Mouse (Mus musculus) kidney, embryonic 16.5 days (tissue): ENCODE measurements at regions not wholly inside any gene's neighbourhood (a gene's known extent, or its start where the extent isn't known, plus 50 kb on each side); places are given as distances from the start of the nearest gene placed in this dataset.

ENCODE experiments used
- ATAC-seq: fragments of 200-750 bp; cut with Nextera tagmentation; 2 replicates; pipeline ENCODE4 v1.8.0; 2017; ENCODE audit warnings: moderate TSS enrichment; ENCODE audit not compliant: low FRiP score, low TSS enrichment
- H3K27ac ChIP-seq: fragments of 300-500 bp; sonication (generic); 2 replicates; pipeline ENCODE4 v1.5.1; 2014; ENCODE audit warnings: low read length
- H3K27me3 ChIP-seq: fragments of 300-500 bp; sonication (generic); 2 replicates; pipeline ENCODE4 v1.6.1; 2014; ENCODE audit warnings: low read length, control low read depth, mixed read lengths; ENCODE audit not compliant: insufficient read depth
- H3K36me3 ChIP-seq: fragments of 300-500 bp; sonication (generic); 2 replicates; pipeline ENCODE4 v1.6.1; 2014; ENCODE audit warnings: low read length, control low read depth, mixed read lengths; ENCODE audit not compliant: insufficient read depth
- H3K4me1 ChIP-seq: fragments of 300-500 bp; sonication (generic); 2 replicates; pipeline ENCODE4 v1.6.1; 2014; ENCODE audit warnings: low read length, control low read depth, mixed read lengths; ENCODE audit not compliant: insufficient read depth
- H3K4me2 ChIP-seq: fragments of 300-500 bp; sonication (generic); replicated peaks from 2 replicates; pipeline ENCODE4 v1.6.1; 2014; ENCODE audit warnings: low read depth, low read length
- H3K4me3 ChIP-seq: fragments of 300-500 bp; sonication (generic); 2 replicates; pipeline ENCODE4 v1.5.1; 2014; ENCODE audit warnings: mild to moderate bottlenecking, low read length
- H3K9ac ChIP-seq: fragments of 300-500 bp; sonication (generic); replicated peaks from 2 replicates; pipeline ENCODE4 v1.6.1; 2014; ENCODE audit warnings: low read length
- H3K9me3 ChIP-seq: fragments of 300-500 bp; sonication (generic); 2 replicates; pipeline ENCODE4 v1.6.1; 2016; ENCODE audit warnings: low read length, control low read depth
- WGBS: fragments of 180-500 bp; shearing (Covaris S2); extraction: QIAGEN DNeasy Blood & Tissue Kit; methylation state at CpG from one replicate; pipeline ENCODE4 v1.1.7; 2014; 5-methylcytosine and 5-hydroxymethylcytosine counted together

DNA sequence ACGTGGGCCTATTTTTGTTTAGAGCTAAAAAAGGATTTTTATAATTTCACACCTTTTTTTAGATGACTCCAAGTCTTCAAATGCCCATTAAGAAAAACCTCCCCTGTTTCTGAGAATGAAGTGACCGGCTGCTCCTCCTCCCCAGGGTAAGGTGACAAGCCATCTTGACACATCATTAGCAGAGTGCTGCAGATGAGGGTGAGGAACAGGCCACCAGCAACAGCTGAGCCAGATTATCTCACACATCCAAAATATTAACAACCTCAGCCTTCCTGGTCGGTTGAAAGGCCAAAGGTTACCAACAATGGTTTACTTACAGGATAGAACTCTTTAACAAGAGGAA is 172.4 kb upstream of the Nabp1 start:
- H3K4me2 ChIP-seq: no peak overlapping the region
- WGBS: 25% methylated on average over 3 of the region's 3 CpGs
- no peaks in the 10 kb centered on the region for H3K36me3 ChIP-seq
- H3K4me3 ChIP-seq: no peak overlapping the region
- ATAC-seq: no peak
- H3K9ac ChIP-seq: no peak overlapping the region
- H3K9me3 ChIP-seq: no peaks in the 10 kb centered on the region
- no peaks in the 10 kb centered on the region for H3K27me3 ChIP-seq
- no peak overlapping the region for H3K27ac ChIP-seq
- H3K4me1 ChIP-seq: 0 out of 2 replicates have a peak, but pooled peaks cover 4% of the 10 kb centered on the region

DNA sequence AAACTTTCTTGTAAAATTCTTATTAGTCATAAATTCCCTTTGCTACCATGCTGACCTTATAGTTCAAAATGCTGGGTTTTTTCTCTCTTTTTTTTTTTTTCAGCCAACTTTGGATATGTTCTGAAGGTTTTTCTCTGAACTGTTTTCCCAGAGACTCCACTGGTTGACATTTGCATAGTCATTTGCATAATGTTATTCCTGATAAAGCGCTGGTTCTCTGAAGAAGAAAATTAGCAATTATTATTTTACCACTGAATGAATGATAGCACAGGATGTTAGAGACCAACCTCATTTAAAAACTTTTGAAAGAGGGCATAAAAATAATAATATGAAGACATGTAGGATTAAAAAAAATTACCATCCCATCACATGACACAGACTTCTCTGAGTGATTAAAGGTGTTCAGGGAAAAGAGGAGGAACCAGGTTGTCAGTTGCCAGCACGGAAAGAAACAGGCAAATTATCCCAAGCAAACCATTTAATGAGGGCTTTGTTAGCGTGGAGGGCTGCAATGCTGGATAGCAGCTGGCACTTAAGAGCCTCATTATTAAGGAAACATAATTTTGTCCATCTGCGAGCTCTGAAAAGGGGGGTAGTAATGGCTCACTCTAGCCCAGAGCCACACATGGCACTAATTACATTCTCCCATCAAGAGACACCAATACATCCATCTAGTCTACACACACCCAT is 171.9 kb upstream of the Nabp1 start:
- Histone ChIP-seq H3K9ac (no peak overlapping the region), H3K27me3 (no peaks in the 10 kb centered on the region), H3K9me3 (no peaks in the 10 kb centered on the region), H3K4me1 (0 out of 2 replicates have a peak, but pooled peaks cover 4% of the 10 kb centered on the region), H3K4me3 (no peak overlapping the region), H3K4me2 (no peak overlapping the region), H3K27ac (no peak overlapping the region), H3K36me3 (no peaks in the 10 kb centered on the region)
- 39% methylated on average over 4 of the region's 4 CpGs for WGBS
- no peak for ATAC-seq

DNA sequence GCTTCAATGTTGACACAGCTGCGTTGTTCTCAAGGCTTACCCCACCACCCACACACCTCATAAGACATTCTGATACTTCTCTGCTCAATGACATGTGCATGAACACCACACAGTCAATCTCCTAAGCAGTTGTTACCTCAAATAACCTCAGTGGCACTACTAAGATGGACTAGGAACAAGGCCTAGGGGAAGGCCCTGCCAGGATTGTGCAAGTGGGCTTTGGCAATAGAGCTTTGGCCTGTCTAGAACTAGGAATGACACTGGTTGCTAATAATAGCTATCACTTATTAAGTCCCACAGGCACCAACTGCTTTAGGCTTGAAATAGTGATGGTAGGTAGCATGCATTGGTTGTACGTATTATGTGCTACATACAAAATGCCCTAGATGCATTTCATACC is 169.7 kb upstream of the Nabp1 start:
- H3K9ac ChIP-seq: no peak overlapping the region
- H3K4me3 ChIP-seq: no peak overlapping the region
- no peaks in the 10 kb centered on the region for H3K9me3 ChIP-seq
- H3K36me3 ChIP-seq: no peaks in the 10 kb centered on the region
- no peaks in the 10 kb centered on the region for H3K27me3 ChIP-seq
- H3K4me1 ChIP-seq: 0 out of 2 replicates have a peak, but pooled peaks cover 4% of the 10 kb centered on the region
- H3K27ac ChIP-seq: no peak overlapping the region
- WGBS: 60% methylated on average over 2 of the region's 2 CpGs
- ATAC-seq: no peak
- H3K4me2 ChIP-seq: no peak overlapping the region

DNA sequence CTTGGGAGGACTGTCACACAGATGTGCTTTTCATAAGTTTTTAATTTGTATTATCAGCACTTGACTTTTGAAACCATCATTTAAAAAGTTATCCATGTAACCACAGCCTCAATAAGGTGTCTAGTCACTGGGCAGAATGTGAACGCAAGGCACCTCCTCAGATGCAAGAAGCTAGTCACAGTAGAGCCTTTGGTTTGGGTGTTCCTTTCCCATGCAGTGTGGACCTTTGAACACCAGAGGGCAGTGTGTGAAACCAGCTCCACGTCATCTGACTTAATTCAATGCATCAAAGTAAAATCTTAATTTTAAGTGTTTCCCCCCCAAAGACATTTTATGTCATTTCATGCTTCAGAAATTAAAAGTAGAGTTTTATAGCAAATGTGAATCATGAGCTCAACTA is 166.2 kb upstream of the Nabp1 start:
- H3K36me3 ChIP-seq: no peaks in the 10 kb centered on the region
- H3K27ac ChIP-seq: no peak overlapping the region
- H3K9me3 ChIP-seq: no peaks in the 10 kb centered on the region
- H3K4me2 ChIP-seq: no peak overlapping the region
- no peak overlapping the region for H3K4me3 ChIP-seq
- no peak for ATAC-seq
- H3K4me1 ChIP-seq: 0 out of 2 replicates have a peak, but pooled peaks cover 4% of the 10 kb centered on the region
- no peak overlapping the region for H3K9ac ChIP-seq
- WGBS: 27% methylated on average over 2 of the region's 2 CpGs
- H3K27me3 ChIP-seq: no peaks in the 10 kb centered on the region

DNA sequence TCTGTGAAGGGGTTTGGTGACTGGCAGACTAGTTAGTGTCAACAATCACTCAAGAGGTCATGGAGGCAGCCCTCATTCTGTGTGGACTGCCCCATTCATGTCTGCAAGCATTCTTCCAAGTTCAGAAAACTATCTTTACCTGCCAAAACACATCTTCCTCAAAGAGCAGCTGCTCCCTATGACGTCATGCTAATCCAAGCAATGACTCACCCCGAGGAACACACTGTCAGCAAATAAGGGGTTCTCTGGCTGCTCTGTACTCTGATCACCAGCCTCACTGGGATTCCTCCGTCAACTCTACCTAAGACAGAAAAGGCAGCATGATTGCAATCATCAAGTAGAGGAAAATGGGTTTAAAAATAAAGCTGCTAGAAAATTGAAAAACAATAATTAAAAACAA is 165.4 kb upstream of the Nabp1 start:
- H3K9me3 ChIP-seq: no peaks in the 10 kb centered on the region
- no peaks in the 10 kb centered on the region for H3K36me3 ChIP-seq
- H3K4me1 ChIP-seq: 0 out of 2 replicates have a peak, but pooled peaks cover 4% of the 10 kb centered on the region
- no peak overlapping the region for H3K4me2 ChIP-seq
- no peak for ATAC-seq
- no peak overlapping the region for H3K27ac ChIP-seq
- WGBS: 65% methylated on average over 3 of the region's 3 CpGs
- H3K9ac ChIP-seq: no peak overlapping the region
- no peak overlapping the region for H3K4me3 ChIP-seq
- H3K27me3 ChIP-seq: no peaks in the 10 kb centered on the region

DNA sequence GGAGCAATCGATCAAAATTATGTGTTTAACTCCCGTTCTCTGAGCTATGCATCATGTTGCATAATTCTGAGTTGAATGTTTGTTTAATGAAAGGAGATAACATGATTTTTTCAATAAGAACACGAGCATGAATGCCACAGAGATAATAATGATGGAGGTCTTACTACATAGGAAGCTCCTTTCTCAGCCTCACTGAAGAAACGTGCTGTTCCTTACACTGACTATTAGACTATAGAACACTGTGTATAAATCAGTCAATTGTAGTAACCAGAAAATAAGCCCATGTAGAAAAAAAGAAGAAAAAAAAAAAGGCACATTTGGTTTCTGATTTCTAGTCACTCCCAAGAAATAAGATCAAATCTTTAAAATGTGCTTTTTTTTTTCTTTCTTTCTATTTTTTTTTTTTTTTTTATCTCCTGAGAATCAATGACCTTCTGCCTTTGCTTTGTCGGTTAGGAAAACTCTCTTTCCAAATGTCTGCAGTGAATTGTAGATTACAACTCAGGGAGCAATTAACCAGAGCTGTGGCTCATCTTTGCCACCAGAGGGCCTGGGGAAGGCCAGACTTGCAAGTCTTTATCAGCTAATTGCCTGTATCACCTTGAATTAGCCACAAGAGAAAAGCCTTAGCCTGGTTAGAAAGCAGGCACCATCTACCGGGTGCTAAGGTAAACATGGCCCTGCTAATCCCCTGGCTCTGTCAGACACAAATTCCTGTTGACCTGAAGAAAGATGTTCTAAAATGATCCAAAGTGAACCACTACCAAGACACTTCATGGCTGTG is 160.5 kb upstream of the Nabp1 start:
- H3K4me2 ChIP-seq: no peak overlapping the region
- H3K4me1 ChIP-seq: no peaks in the 10 kb centered on the region
- H3K36me3 ChIP-seq: no peaks in the 10 kb centered on the region
- H3K9ac ChIP-seq: no peak overlapping the region
- WGBS: 63% methylated on average over 6 of the region's 6 CpGs
- H3K9me3 ChIP-seq: no peaks in the 10 kb centered on the region
- H3K27me3 ChIP-seq: no peaks in the 10 kb centered on the region
- no peak for ATAC-seq
- H3K4me3 ChIP-seq: no peak overlapping the region
- no peak overlapping the region for H3K27ac ChIP-seq

DNA sequence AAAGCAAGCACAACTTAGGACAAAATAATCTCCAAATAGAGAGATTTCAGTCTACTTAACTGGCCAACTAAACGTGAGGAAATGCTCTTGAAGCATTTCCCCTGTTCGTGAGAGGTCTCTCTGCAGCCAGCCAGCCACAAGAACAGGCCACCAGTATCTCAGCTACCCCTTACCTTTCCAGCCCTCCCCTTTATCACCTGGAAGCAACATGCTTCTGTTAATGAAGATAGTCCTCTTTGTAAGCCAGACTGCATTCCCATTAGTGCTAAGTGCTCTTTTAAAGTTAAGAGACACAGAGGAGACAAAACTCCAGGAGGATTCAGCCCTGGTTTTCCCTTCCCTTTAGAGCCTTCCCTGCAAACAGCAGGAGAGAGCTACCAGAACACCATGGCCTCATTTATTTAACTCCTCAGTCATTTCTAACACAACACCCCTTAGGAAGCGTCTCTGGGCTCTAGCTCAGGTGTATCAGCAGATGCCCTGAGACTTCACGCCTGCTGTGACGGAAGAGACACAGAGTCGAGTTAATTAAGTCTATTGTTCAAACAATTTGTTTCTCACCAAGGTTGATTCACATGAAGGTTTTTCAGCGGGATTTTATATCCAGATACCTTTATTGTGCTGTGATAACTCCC is 157.8 kb upstream of the Nabp1 start:
- Histone ChIP-seq H3K4me3 (no peak overlapping the region), H3K9ac (no peak overlapping the region), H3K36me3 (no peaks in the 10 kb centered on the region), H3K27me3 (no peaks in the 10 kb centered on the region), H3K9me3 (no peaks in the 10 kb centered on the region), H3K4me1 (no peaks in the 10 kb centered on the region), H3K4me2 (no peak overlapping the region), H3K27ac (no peak overlapping the region)
- no peak for ATAC-seq
- WGBS: 58% methylated on average over 7 of the region's 7 CpGs

DNA sequence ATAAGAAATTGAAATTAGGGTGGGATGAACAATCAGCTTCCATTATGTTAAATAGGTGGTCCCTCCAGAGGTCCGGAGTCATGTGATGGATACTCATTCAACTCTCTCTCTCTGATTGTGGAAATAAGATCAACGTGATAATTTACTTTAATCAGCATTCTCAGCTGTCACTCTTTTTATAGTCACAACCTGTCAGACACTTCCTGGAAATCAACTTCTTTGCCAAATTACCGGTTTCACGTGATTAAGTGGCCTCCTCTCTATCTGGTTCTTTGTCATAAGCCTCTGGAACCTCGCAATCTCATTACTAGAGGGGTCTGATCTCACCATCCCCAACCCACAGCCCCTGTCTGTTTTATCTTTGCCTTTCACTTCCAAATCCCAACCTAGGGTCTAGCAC is 155.6 kb upstream of the Nabp1 start:
- ATAC-seq: no peak
- Histone ChIP-seq H3K27ac (no peak overlapping the region), H3K4me2 (no peak overlapping the region), H3K9ac (no peak overlapping the region), H3K27me3 (no peaks in the 10 kb centered on the region), H3K9me3 (no peaks in the 10 kb centered on the region), H3K36me3 (no peaks in the 10 kb centered on the region), H3K4me1 (peaks cover 7% of the 10 kb centered on the region; the same call in 1 of the 2 replicates), H3K4me3 (no peak overlapping the region)
- 70% methylated on average over 5 of the region's 5 CpGs for WGBS

DNA sequence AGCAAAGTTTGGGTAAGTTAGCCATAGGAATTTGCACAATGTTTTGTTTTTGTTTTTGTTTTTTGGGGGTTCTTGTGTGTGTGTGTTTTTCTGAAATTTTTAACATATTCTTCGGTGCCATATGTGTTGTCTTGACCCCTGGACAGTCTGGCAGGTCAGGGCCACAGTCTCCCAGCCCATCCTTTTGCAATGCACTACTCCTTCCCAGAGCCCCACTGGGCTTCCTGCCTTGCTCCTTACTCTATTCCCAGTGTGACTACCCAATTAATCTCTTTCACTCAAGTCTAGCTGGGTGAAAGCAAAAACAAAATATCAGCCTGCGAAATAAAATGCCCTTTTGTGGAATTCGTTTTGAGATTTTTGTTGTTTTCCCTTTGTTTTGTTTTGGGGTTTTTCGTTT is 154.6 kb upstream of the Nabp1 start:
- Histone ChIP-seq H3K27ac (no peak overlapping the region), H3K9me3 (no peaks in the 10 kb centered on the region), H3K9ac (no peak overlapping the region), H3K4me1 (peaks cover 7% of the 10 kb centered on the region; the same call in 1 of the 2 replicates), H3K4me3 (no peak overlapping the region), H3K4me2 (no peak overlapping the region), H3K27me3 (no peaks in the 10 kb centered on the region), H3K36me3 (no peaks in the 10 kb centered on the region)
- WGBS: 77% methylated on average over 4 of the region's 4 CpGs
- no peak for ATAC-seq

DNA sequence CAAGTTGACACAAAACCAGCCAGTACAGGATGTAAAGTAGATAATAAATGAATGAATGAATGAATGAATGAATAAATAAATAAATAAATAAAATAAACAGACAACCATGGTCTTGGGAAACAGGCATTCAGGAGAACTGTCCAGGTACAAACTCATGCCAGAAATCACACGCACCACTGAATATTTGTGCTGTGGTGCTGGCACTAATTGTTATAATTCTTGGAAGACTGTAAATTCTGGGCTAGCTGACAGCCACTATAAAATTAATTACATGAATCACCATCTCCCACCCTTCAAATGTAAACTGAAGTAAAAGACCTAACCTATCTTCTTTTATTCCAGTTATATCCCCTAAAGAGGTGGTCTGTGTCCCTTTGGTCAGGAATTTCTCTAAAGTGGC is 151.6 kb upstream of the Nabp1 start:
- no peak overlapping the region for H3K9ac ChIP-seq
- no peak overlapping the region for H3K4me3 ChIP-seq
- no peak for ATAC-seq
- no peaks in the 10 kb centered on the region for H3K27me3 ChIP-seq
- 62% methylated on average over 1 of the region's 1 CpGs for WGBS
- peaks cover 7% of the 10 kb centered on the region; the same call in 1 of the 2 replicates for H3K4me1 ChIP-seq
- no peak overlapping the region for H3K4me2 ChIP-seq
- no peak overlapping the region for H3K27ac ChIP-seq
- H3K36me3 ChIP-seq: no peaks in the 10 kb centered on the region
- H3K9me3 ChIP-seq: no peaks in the 10 kb centered on the region
